Mouse (Mus musculus) E14TG2a.4 (cell line): ENCODE measurements around the gene Fhod1.

Experiments used
- H3K27me3 ChIP-seq: 2 replicates; pipeline ENCODE4 v1.6.1; 2014; ENCODE audit warnings: low read length, control low read depth; ENCODE audit not compliant: insufficient read depth
- H3K36me3 ChIP-seq: 2 replicates; pipeline ENCODE4 v1.6.1; 2014; ENCODE audit warnings: low read length, control low read depth; ENCODE audit not compliant: insufficient read depth
- H3K4me1 ChIP-seq: replicated peaks from 2 replicates; pipeline ENCODE4 v1.6.1; 2014; ENCODE audit warnings: low read depth, low read length, control low read depth
- H3K4me3 ChIP-seq: replicated peaks from 2 replicates; pipeline ENCODE4 v1.5.1; 2014; ENCODE audit warnings: mild to moderate bottlenecking, low read length
- H3K9me3 ChIP-seq: 2 replicates; pipeline ENCODE4 v1.6.1; 2014; ENCODE audit warnings: low read length, control low read depth
- CTCF ChIP-seq: conservative IDR thresholded peaks from 2 replicates; pipeline ENCODE4 v1.5.1; 2014; ENCODE audit warnings: low read length
- NANOG ChIP-seq: IDR thresholded peaks from 2 replicates; pipeline ENCODE4 v1.6.1; 2014; ENCODE audit warnings: borderline replicate concordance, low read length, mixed read lengths
- POU5F1 ChIP-seq: IDR thresholded peaks from 2 replicates; pipeline ENCODE4 v1.6.1; 2014; ENCODE audit warnings: low read length, borderline replicate concordance

Fhod1 gene

GRCm38 (mm10) chr8:105347428-105348221, at the start of gene Fhod1:
TSS of gene Fhod1 (minus strand) at chr8:105347953.
- TF ChIP-seq CTCF (peak; percentile 25), POU5F1 (no peak), NANOG (no peak)
- Histone ChIP-seq H3K4me3 (peak within 1 kb of the TSS; percentile 90), H3K27me3 (peaks cover 44% of the 10 kb centered on the region), H3K9me3 (no peaks in the 10 kb centered on the region), H3K4me1 (peaks cover 64% of the 10 kb centered on the region), H3K36me3 (0 out of 2 replicates have a peak, but pooled peaks cover 4% of the 10 kb centered on the region)

- H3K27me3 ChIP-seq, result peaks cover 22% of the 10 kb centered on the region
Measured at GRCm38 (mm10) chr8:105393915-105394314, 46.2 kb upstream of the Fhod1 start.

GRCm38 (mm10) chr8:105393089-105393787, 45.5 kb upstream of the Fhod1 start:
- Histone ChIP-seq H3K4me3 (no peak overlapping the region), H3K4me1 (peaks cover 54% of the 10 kb centered on the region), H3K9me3 (no peaks in the 10 kb centered on the region; the same call in 1 of the 2 replicates), H3K36me3 (no peaks in the 10 kb centered on the region), H3K27me3 (peaks cover 22% of the 10 kb centered on the region)
- no peak for TF ChIP-seq POU5F1
- TF ChIP-seq NANOG, result no peak
- no peak for TF ChIP-seq CTCF

More at GRCm38 (mm10) chr8:105393915-105394314, 46.2 kb upstream of the Fhod1 start:
- no peaks in the 10 kb centered on the region; the same call in 1 of the 2 replicates for H3K9me3 ChIP-seq
- H3K4me3 ChIP-seq, result no peak overlapping the region
- TF ChIP-seq NANOG, result no peak
- TF ChIP-seq CTCF, result no peak
- TF ChIP-seq POU5F1, result no peak
- peaks cover 56% of the 10 kb centered on the region for H3K4me1 ChIP-seq
- no peaks in the 10 kb centered on the region for H3K36me3 ChIP-seq

GRCm38 (mm10) chr8:105389096-105389495, 41.3 kb upstream of the Fhod1 start:
- TF ChIP-seq NANOG, result no peak
- TF ChIP-seq CTCF, result no peak
- no peak for TF ChIP-seq POU5F1
- no peak overlapping the region for H3K4me3 ChIP-seq
- H3K4me1 ChIP-seq, result peaks cover 14% of the 10 kb centered on the region
- no peaks in the 10 kb centered on the region; the same call in 1 of the 2 replicates for H3K9me3 ChIP-seq
- no peaks in the 10 kb centered on the region for H3K36me3 ChIP-seq
- peaks cover 30% of the 10 kb centered on the region for H3K27me3 ChIP-seq

GRCm38 (mm10) chr8:105387151-105387550, 39.4 kb upstream of the Fhod1 start:
- TF ChIP-seq CTCF (no peak), NANOG (no peak), POU5F1 (no peak)
- no peaks in the 10 kb centered on the region for H3K36me3 ChIP-seq
- no peak overlapping the region for H3K4me3 ChIP-seq
- H3K4me1 ChIP-seq, result no peaks in the 10 kb centered on the region
- H3K9me3 ChIP-seq, result no peaks in the 10 kb centered on the region; the same call in 1 of the 2 replicates
- H3K27me3 ChIP-seq, result peaks cover 27% of the 10 kb centered on the region

- TF ChIP-seq POU5F1 (no peak), CTCF (peak; percentile 27), NANOG (no peak)
- Histone ChIP-seq H3K9me3 (no peaks in the 10 kb centered on the region), H3K4me3 (no peak overlapping the region), H3K36me3 (no peaks in the 10 kb centered on the region), H3K4me1 (peaks cover 10% of the 10 kb centered on the region; the same call in 1 of the 2 replicates), H3K27me3 (peaks cover 46% of the 10 kb centered on the region)
Measured at GRCm38 (mm10) chr8:105384070-105384469, 36.3 kb upstream of the Fhod1 start.

GRCm38 (mm10) chr8:105380308-105380707, 32.6 kb upstream of the Fhod1 start:
- Histone ChIP-seq H3K27me3 (peaks cover 70% of the 10 kb centered on the region), H3K4me3 (no peak overlapping the region), H3K4me1 (peaks cover 21% of the 10 kb centered on the region), H3K9me3 (peaks cover 3% of the 10 kb centered on the region; the same call in 1 of the 2 replicates), H3K36me3 (no peaks in the 10 kb centered on the region)
- TF ChIP-seq CTCF (no peak), POU5F1 (no peak), NANOG (no peak)

GRCm38 (mm10) chr8:105378673-105379072, 30.9 kb upstream of the Fhod1 start:
- peak overlapping the region; percentile 74 for H3K4me3 ChIP-seq
- no peak for TF ChIP-seq POU5F1
- no peak for TF ChIP-seq NANOG
- no peak for TF ChIP-seq CTCF
- H3K36me3 ChIP-seq, result no peaks in the 10 kb centered on the region
- peaks cover 10% of the 10 kb centered on the region; the same call in 1 of the 2 replicates for H3K9me3 ChIP-seq
- H3K4me1 ChIP-seq, result peaks cover 27% of the 10 kb centered on the region
- H3K27me3 ChIP-seq, result peaks cover 85% of the 10 kb centered on the region
